In the genomic region with DNA sequence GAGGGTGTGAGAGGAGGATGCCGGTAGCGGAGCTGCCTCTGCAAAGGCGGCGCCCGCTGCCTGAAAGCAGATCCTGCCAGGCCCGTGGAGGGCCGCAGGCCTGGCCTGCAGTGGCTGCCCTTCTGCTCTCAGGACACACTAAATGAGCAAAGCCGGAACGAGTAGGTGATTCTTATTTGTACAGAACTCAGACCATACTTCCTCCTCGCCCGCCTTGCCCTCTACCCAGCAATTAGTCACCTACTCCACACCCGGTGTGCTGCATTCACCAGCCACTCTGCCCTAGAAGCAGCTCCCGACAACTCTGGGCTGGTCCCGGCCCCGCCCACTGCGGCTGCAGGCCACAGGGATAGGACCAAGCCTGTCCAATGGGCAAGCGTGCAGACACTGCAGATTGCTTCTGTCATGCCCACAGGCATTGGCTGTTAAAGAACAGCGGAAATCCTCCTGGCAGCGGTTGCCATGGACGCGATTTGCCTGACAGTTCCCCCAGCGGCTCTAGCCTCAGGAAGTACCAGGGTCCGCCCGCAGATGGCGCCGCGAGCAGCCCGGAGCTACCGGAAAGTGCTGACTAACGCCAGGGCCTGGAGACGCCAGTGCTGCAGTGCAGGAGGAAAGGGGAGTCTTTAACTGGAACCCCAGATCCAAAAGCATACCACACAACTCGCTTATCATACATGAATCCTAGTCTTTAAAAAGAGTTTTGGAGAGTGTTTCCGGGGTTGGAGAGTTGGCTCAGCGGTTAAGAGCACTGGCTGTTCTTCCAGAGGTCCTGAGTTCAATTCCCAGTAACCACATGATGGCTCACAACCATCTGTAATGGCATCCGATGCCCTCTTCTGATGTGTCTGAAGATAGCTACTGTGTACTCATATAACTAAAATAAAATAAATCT, we compare ENCODE assay signal across 8 mouse cellular contexts. TPM values are rescaled to one million over a fixed set of nuclear protein-coding genes. Genes with fewer than 3 reads are reported as not detected.
DNase-seq lines count a peak whose midpoint lies in the region; ATAC-seq lines count a peak whose summit lies in the region.

No protein-coding gene starts in this region.

- H3K9ac ChIP-seq in hindbrain, embryonic 15.5 days = peak overlapping the region; percentile 48

- H3K4me1 ChIP-seq in hindbrain, embryonic 15.5 days (replicated peaks) = peaks cover 22% of the 10 kb centered on the region

- peak overlapping the region; percentile 83 for H3K27ac ChIP-seq in hindbrain, embryonic 15.5 days (replicated peaks)

- DNase-seq in T-cell, adult 2 months (ENCODE audit: low spot score) = peak; percentile 99
- DNase-seq in cerebellum, postnatal 36 days = peak; percentile 100
- peak; percentile 100 for DNase-seq in frontal cortex, postnatal 36 days (ENCODE audit: low spot score in 2 of 2)
- peak; percentile 99 for DNase-seq in left cerebral cortex, adult 11 months (ENCODE audit: low spot score)
- DNase-seq in lung, postnatal 4 days = peak; percentile 99 to 100
- peak; percentile 96 for DNase-seq in retina, postnatal 7 days (ENCODE audit: low read depth, low spot score)
- peak; percentile 100 for DNase-seq in urinary bladder, adult 2 months (ENCODE audit: low spot score)

- 5% methylated on average over 35 of the region's 35 CpGs for WGBS in hindbrain, embryonic 15.5 days

- ATAC-seq in hindbrain, embryonic 15.5 days (ENCODE audit: low FRiP score, low read depth) = peak; percentile 99

- peaks cover 23% of the 10 kb centered on the region for H3K36me3 ChIP-seq in hindbrain, embryonic 15.5 days

- no peaks in the 10 kb centered on the region for H3K9me3 ChIP-seq in hindbrain, embryonic 15.5 days

- H3K27me3 ChIP-seq in hindbrain, embryonic 15.5 days = no peaks in the 10 kb centered on the region

- peak overlapping the region; percentile 65 for H3K4me2 ChIP-seq in hindbrain, embryonic 15.5 days

- peak overlapping the region; percentile 38 for H3K4me3 ChIP-seq in hindbrain, embryonic 15.5 days

RNA-seq across cellular contexts. Expression of a gene that starts 21.2 kb away (rescaled TPM):
- 19.1 and 20.1 TPM in 2 replicates for polyA plus RNA-seq in hindbrain, embryonic 15.5 days (2015; fragmentation: Nextera tagmentation; extraction: Ambion mirVana)
- 57.6 and 58.7 TPM in 2 replicates for polyA plus RNA-seq in urinary bladder, adult 2 months (2012; rRNA removed)

Comparison
In these comparisons a context has a peak if more than half of its experiments do, and no peak if none do; other contexts are left out.
1. Peak in every context shown above with its lines: DNase-seq, ATAC-seq, H3K4me3 ChIP-seq and H3K27ac ChIP-seq.